Mouse (Mus musculus): ENCODE data around the gene Pdx1. TPM values are rescaled to one million over a fixed set of nuclear protein-coding genes. Genes with fewer than 3 reads are reported as not detected.

Pdx1 gene
- polyA plus RNA-seq, 1 experiment from 2014 or later = 8.1 TPM

DNA sequence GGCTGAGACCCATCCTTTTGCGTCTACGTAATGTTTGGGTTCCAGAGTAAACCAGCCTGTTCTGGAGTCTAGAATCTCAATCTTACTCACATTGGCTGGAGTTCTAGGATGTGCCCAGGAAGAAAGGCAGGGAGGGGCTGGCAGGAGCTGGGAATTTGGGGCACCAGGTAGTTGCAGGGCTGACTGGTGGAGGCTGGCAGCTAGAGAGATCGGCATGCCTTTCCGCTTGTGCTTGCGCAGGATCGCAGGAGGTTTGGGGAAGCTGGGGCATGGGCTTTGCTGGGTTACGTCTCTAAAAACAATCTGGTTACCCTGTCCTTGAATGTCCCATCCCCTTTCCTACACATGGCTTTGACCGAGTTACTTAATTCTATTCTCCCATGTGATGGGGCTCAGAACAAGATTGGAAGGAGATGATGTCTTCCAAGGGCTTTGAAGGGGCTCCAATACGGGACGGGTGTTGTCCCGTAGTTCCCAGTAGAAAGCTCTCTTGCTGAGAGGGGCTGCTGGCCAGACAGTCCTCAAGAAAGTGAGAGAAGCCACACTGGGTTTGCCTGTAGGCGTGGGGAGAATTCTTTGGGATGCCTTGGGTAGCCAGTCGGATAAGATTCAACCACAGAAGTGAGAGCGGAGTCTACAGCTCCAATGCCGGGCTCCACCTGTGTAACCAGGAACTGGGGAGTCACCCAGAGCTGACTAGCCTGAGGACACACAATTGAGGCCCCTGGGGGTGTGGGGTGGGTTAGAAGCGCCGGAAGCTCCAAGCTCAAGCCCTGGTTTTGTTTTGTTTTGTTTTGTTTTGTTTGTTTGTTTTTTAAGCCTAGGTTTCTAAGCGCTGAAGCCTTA is 7.2 kb downstream of the Pdx1 start:
- H3K4me2 ChIP-seq (ENCODE audit: low read depth, low read length) = peak overlapping the region; percentile 19; the same call in 1 of the 2 replicates

DNA sequence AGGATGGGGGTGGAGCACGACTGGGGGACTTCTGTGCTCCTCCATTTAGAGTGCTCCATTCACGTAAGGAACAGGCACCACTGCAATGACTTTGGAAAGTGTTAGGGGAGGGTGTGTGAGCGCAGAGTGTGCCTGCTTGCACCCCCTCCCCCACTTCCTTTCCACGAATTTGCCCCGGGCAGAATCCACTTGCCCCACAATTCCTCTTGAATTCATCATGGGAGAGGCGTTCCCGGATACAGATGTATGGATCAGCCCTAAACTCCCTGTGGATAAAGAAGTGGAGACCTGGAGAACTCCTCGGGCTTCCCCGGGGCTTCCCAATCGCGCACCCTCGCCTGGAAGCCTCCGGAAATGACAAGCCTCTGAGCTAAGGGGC is 7.8 kb downstream of the Pdx1 start:
- H3K9me3 ChIP-seq (replicated peaks; ENCODE audit: control insufficient read depth, low read length) = no peaks in the 10 kb centered on the region
- no peak for ATAC-seq (ENCODE audit: insufficient read depth, low FRiP score)
- H3K27me3 ChIP-seq (ENCODE audit: control insufficient read depth, insufficient read depth, low read length) = peaks cover 74% of the 10 kb centered on the region

More for the DNA sequence above, 7.2 kb downstream of the Pdx1 start:
- Histone ChIP-seq H3K4me1 (ENCODE audit: control insufficient read depth, insufficient read depth, low read length) (no peaks in the 10 kb centered on the region), H3K9ac (ENCODE audit: low read length) (peak overlapping the region; percentile 18; the same call in 1 of the 2 replicates), H3K27ac (ENCODE audit: low read length) (no peak overlapping the region), H3K36me3 (ENCODE audit: control insufficient read depth, insufficient read depth, low read length) (no peaks in the 10 kb centered on the region), H3K4me3 (replicated peaks; ENCODE audit: low read length) (no peak overlapping the region), H3K9me3 (replicated peaks; ENCODE audit: control insufficient read depth, low read length) (no peaks in the 10 kb centered on the region), H3K27me3 (ENCODE audit: control insufficient read depth, insufficient read depth, low read length) (peaks cover 77% of the 10 kb centered on the region)
- ATAC-seq (ENCODE audit: insufficient read depth, low FRiP score) = no peak
- WGBS = 3% methylated on average over 18 of the region's 18 CpGs

DNA sequence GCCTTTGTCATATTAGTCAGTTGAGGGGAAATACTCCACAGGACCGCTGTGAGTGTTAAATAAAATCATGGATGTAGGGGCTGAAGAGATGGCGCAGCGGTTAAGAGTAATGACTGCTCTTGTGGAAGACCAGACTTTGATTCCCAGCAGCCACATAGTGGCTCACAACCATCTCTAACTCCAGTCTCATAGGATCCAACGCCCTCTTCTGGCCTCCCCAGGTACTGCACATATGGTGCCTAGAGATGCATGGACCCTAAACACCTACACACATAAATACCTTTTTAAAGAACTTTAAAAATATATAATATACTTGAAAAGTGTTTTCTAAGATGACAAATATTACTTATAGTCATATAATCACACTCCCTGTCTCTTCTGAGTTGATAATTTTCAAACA is 14.6 kb downstream of the Pdx1 start:
- H3K4me1 ChIP-seq (ENCODE audit: control insufficient read depth, insufficient read depth, low read length) = no peaks in the 10 kb centered on the region
- no peak overlapping the region for H3K9ac ChIP-seq (ENCODE audit: low read length)
- WGBS = 74% methylated on average over 4 of the region's 4 CpGs
- no peaks in the 10 kb centered on the region for H3K36me3 ChIP-seq (ENCODE audit: control insufficient read depth, insufficient read depth, low read length)
- no peak overlapping the region for H3K27ac ChIP-seq (ENCODE audit: low read length)
- H3K4me3 ChIP-seq (replicated peaks; ENCODE audit: low read length) = no peak overlapping the region
- H3K4me2 ChIP-seq (ENCODE audit: low read depth, low read length) = no peak overlapping the region
- H3K9me3 ChIP-seq (replicated peaks; ENCODE audit: control insufficient read depth, low read length) = no peaks in the 10 kb centered on the region
- no peak for ATAC-seq (ENCODE audit: insufficient read depth, low FRiP score)
- peaks cover 21% of the 10 kb centered on the region for H3K27me3 ChIP-seq (ENCODE audit: control insufficient read depth, insufficient read depth, low read length)

More for the DNA sequence above, 7.8 kb downstream of the Pdx1 start:
- Histone ChIP-seq H3K27ac (ENCODE audit: low read length) (no peak overlapping the region), H3K4me2 (ENCODE audit: low read depth, low read length) (no peak overlapping the region), H3K4me1 (ENCODE audit: control insufficient read depth, insufficient read depth, low read length) (no peaks in the 10 kb centered on the region), H3K4me3 (replicated peaks; ENCODE audit: low read length) (no peak overlapping the region), H3K36me3 (ENCODE audit: control insufficient read depth, insufficient read depth, low read length) (no peaks in the 10 kb centered on the region), H3K9ac (ENCODE audit: low read length) (no peak overlapping the region)
- WGBS = 2% methylated on average over 13 of the region's 13 CpGs

DNA sequence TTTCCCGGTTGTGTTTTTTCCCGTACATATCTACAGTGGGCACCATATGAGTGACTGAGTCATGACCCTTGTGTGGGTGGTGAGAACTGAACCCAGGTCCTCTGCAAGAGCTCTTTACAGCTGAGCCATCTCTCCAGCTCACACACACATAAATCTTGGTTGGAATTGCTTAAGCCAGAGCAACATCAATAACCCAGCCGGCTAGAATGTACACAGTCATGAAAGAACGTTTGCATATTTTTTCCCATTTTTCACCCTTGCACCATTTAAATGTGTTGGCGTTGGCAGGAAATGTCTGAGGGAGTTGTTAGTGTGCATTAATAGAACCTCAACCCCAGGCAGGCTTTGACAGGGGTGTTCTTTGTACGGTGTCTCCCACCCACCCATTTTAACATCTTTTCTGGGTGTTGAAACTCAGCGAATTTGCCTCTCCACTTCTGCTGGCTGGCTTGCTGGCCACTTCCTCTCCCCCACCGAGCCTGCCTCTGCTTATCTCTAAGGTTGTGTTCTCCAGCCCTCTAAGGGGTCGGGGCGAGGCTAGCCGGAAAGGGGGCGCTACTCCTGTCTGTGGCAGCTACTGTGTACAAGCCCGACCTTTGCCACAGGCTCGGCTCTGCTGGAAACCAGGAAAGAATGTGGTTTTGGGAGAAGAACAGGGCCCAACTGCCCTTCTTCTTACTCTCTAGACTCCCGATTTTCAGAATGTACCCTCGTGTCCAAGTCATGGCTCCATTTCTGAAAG is 22.2 kb downstream of the Pdx1 start:
- Histone ChIP-seq H3K27me3 (ENCODE audit: control insufficient read depth, insufficient read depth, low read length) (peaks cover 34% of the 10 kb centered on the region), H3K27ac (ENCODE audit: low read length) (peak overlapping the region; percentile 64), H3K9me3 (replicated peaks; ENCODE audit: control insufficient read depth, low read length) (no peaks in the 10 kb centered on the region), H3K9ac (ENCODE audit: low read length) (0 out of 2 replicates have a peak overlapping the region, but pooled peaks have one; percentile 12), H3K4me1 (ENCODE audit: control insufficient read depth, insufficient read depth, low read length) (peaks cover 9% of the 10 kb centered on the region), H3K4me2 (ENCODE audit: low read depth, low read length) (peak overlapping the region; percentile 5), H3K36me3 (ENCODE audit: control insufficient read depth, insufficient read depth, low read length) (no peaks in the 10 kb centered on the region), H3K4me3 (replicated peaks; ENCODE audit: low read length) (no peak overlapping the region)
- WGBS = 13% methylated on average over 16 of the region's 16 CpGs
- ATAC-seq (ENCODE audit: insufficient read depth, low FRiP score) = no peak

DNA sequence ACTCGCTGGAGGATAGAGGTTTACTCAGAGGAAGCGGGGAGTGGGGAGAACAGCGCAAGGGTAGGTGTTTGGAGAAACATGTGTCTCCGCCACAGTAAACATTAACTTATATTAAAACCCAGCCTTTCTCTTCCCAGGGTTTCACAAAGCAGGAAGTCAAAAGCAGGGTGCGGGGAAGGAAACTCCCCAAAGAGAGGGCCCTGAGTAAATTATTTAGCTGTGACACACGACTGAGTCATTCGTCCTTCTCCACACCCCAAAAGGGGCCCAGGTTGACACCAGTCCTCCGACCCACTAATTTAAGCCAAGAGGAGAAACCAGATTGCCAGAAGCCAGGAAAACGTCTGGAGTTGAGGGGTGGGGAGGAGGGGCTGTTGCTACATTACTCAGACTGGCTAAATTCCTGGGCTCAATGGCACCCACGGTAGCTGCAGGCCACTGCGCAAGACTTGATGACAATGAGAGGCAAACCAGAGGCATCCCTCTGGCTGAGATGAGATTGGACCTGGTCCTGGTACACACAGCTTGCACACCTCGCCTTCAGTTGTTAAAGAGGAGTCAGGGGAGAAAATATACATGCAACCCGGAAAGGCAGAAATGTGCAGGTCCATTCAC is 22.9 kb downstream of the Pdx1 start:
- H3K27ac ChIP-seq (ENCODE audit: low read length) = peak overlapping the region; percentile 64

DNA sequence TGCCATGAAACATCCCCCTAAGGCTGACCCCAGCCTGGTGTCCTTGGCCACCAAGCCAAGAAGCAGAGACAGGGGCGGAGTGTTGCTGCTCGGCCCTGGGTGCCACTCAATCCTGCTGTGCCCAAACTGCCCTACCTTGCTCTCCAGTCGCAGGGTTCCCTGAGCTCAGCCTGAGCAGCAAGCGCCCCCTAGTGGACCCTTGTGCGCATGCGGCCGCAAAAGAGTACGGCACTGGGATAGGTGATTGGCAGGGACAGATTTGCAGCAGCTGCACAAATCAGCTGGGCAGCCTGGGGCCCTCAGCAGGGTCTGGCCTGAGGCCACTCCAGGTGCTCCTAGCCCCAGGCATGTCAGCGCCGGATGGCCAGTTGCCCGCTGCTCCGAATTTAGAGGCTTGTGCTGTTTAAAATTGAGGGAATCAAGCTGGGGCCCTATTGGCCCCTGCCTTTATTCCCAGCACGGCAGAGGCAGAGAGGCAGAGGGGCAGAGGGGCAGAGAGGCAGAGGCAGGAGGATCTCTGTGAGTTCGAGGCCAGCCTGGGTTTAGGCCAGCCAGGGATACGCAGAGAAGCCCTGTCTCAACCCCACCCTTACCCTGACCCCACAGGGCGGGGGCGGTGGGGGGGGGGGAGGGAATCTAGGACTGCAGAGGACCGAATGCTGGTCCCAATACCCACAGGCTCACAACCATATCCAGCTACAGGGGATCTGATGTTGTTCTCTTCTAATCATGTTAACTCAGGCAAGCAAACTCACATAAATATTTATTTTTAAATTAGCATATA is 23.6 kb downstream of the Pdx1 start:
- Histone ChIP-seq H3K4me2 (ENCODE audit: low read depth, low read length) (peak overlapping the region; percentile 5; the same call in 1 of the 2 replicates), H3K27ac (ENCODE audit: low read length) (peak overlapping the region; percentile 64), H3K4me3 (replicated peaks; ENCODE audit: low read length) (no peak overlapping the region), H3K9ac (ENCODE audit: low read length) (no peak overlapping the region), H3K27me3 (ENCODE audit: control insufficient read depth, insufficient read depth, low read length) (peaks cover 40% of the 10 kb centered on the region), H3K4me1 (ENCODE audit: control insufficient read depth, insufficient read depth, low read length) (peaks cover 9% of the 10 kb centered on the region), H3K36me3 (ENCODE audit: control insufficient read depth, insufficient read depth, low read length) (no peaks in the 10 kb centered on the region), H3K9me3 (replicated peaks; ENCODE audit: control insufficient read depth, low read length) (no peaks in the 10 kb centered on the region)
- peak; percentile 86 for ATAC-seq (ENCODE audit: insufficient read depth, low FRiP score)
- WGBS = 16% methylated on average over 18 of the region's 18 CpGs

More for the DNA sequence above, 22.9 kb downstream of the Pdx1 start:
- H3K4me1 ChIP-seq (ENCODE audit: control insufficient read depth, insufficient read depth, low read length) = peaks cover 9% of the 10 kb centered on the region
- H3K36me3 ChIP-seq (ENCODE audit: control insufficient read depth, insufficient read depth, low read length) = no peaks in the 10 kb centered on the region
- WGBS = 23% methylated on average over 13 of the region's 13 CpGs
- H3K9ac ChIP-seq (ENCODE audit: low read length) = 0 out of 2 replicates have a peak overlapping the region, but pooled peaks have one; percentile 12
- ATAC-seq (ENCODE audit: insufficient read depth, low FRiP score) = peak; percentile 59; the same call in 1 of the 2 replicates
- H3K9me3 ChIP-seq (replicated peaks; ENCODE audit: control insufficient read depth, low read length) = no peaks in the 10 kb centered on the region
- H3K4me3 ChIP-seq (replicated peaks; ENCODE audit: low read length) = no peak overlapping the region
- peak overlapping the region; percentile 5 for H3K4me2 ChIP-seq (ENCODE audit: low read depth, low read length)
- peaks cover 33% of the 10 kb centered on the region for H3K27me3 ChIP-seq (ENCODE audit: control insufficient read depth, insufficient read depth, low read length)

DNA sequence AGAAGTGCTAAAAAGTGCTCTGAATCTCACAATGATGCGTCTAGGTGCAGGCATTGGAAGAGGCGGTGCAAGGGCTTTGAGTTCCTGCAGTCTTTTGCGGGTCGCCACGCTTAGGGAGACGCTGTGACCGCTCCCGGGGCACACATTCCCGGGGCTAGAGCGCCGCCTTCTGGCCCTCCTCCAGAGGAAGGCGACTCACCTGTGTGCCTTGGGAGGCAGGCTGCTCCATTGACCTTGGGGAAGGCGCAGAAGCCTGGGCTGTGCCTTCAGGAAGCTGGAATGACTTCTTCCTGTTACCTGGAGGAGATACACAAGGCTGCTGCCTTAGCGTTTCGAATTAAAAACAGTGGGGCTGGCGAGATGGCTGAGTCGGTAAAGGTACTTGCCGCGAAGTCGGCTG is 24.4 kb downstream of the Pdx1 start:
- H3K4me1 ChIP-seq (ENCODE audit: control insufficient read depth, insufficient read depth, low read length) = peaks cover 11% of the 10 kb centered on the region
- no peaks in the 10 kb centered on the region for H3K36me3 ChIP-seq (ENCODE audit: control insufficient read depth, insufficient read depth, low read length)
- WGBS = 15% methylated on average over 20 of the region's 20 CpGs
- no peak overlapping the region for H3K4me3 ChIP-seq (replicated peaks; ENCODE audit: low read length)
- peak; percentile 45; the same call in 1 of the 2 replicates for ATAC-seq (ENCODE audit: insufficient read depth, low FRiP score)
- no peak overlapping the region for H3K9ac ChIP-seq (ENCODE audit: low read length)
- peaks cover 47% of the 10 kb centered on the region for H3K27me3 ChIP-seq (ENCODE audit: control insufficient read depth, insufficient read depth, low read length)
- H3K4me2 ChIP-seq (ENCODE audit: low read depth, low read length) = no peak overlapping the region
- no peaks in the 10 kb centered on the region for H3K9me3 ChIP-seq (replicated peaks; ENCODE audit: control insufficient read depth, low read length)
- no peak overlapping the region for H3K27ac ChIP-seq (ENCODE audit: low read length)

DNA sequence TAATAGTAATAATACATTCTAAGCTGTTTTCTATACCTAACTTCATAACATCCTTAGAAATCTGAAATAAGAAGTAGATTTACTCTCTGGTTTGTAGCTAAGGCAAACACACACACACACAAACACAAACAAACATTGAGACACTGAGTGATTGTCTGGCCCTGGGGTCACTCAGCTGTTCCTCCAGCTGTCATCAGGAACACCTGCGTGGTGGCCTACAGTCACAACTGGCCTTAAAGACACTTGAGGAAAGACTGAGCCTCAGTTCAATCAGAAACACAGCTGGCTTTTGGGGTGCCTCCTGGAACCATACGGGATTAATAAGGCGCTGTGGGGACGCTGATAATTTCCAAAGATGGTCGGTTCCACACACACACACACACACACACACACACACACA is 27.5 kb downstream of the Pdx1 start:
- Histone ChIP-seq H3K36me3 (ENCODE audit: control insufficient read depth, insufficient read depth, low read length) (no peaks in the 10 kb centered on the region), H3K4me1 (ENCODE audit: control insufficient read depth, insufficient read depth, low read length) (peaks cover 16% of the 10 kb centered on the region; the same call in 1 of the 2 replicates), H3K27ac (ENCODE audit: low read length) (no peak overlapping the region), H3K9me3 (replicated peaks; ENCODE audit: control insufficient read depth, low read length) (no peaks in the 10 kb centered on the region), H3K27me3 (ENCODE audit: control insufficient read depth, insufficient read depth, low read length) (peaks cover 75% of the 10 kb centered on the region), H3K4me3 (replicated peaks; ENCODE audit: low read length) (no peak overlapping the region), H3K9ac (ENCODE audit: low read length) (no peak overlapping the region), H3K4me2 (ENCODE audit: low read depth, low read length) (no peak overlapping the region)
- no peak for ATAC-seq (ENCODE audit: insufficient read depth, low FRiP score)
- WGBS = 47% methylated on average over 5 of the region's 5 CpGs
